Mouse (Mus musculus) bone marrow, adult 2 months (tissue): ENCODE results near the gene Aoc2. TPM values are rescaled to one million over a fixed set of nuclear protein-coding genes. Genes with fewer than 3 reads are reported as not detected.
"Not testable (repeated sequence)": the region's sequence is repeated elsewhere in the genome, so short reads cannot be mapped to it uniquely, and the experiment has no call there.

Experiments used
- H3K27ac ChIP-seq: fragments of 200-500 bp; 2 replicates; pipeline ENCODE4 v1.5.1; 2012; ENCODE audit warnings: low read depth, mild to moderate bottlenecking, control low read depth, inconsistent platforms, low read length; ENCODE audit not compliant: control insufficient read depth, poor library complexity, insufficient read depth
- H3K4me1 ChIP-seq: fragments of 200-500 bp; 2 replicates; pipeline ENCODE4 v1.6.1; 2011; ENCODE audit warnings: low read length; ENCODE audit not compliant: control insufficient read depth, insufficient read depth
- H3K4me3 ChIP-seq: fragments of 200-500 bp; replicated peaks from 2 replicates; pipeline ENCODE3; 2011; ENCODE audit warnings: mild to moderate bottlenecking, low read depth, low read length, control low read depth; ENCODE audit not compliant: control insufficient read depth
- CTCF ChIP-seq: fragments of 200-500 bp; IDR thresholded peaks from 2 replicates; pipeline ENCODE4 v1.5.1; 2011; ENCODE audit warnings: low read length, control low read depth; ENCODE audit not compliant: control insufficient read depth, insufficient read depth
- POLR2A ChIP-seq: fragments of 200-500 bp; IDR thresholded peaks from 2 replicates; pipeline ENCODE4 v1.6.1; 2011; ENCODE audit warnings: low read depth, mild to moderate bottlenecking, control low read depth, low read length, borderline replicate concordance; ENCODE audit not compliant: control insufficient read depth
- WGBS: fragments of 180-500 bp; shearing (Covaris S2); methylation state at CpG from one replicate; pipeline ENCODE4 v1.1.7; 2018; 5-methylcytosine and 5-hydroxymethylcytosine counted together
- polyA plus RNA-seq: library from polyadenylated mRNA; stranded (reverse); fragments of >200 nt; gene quantifications from 2 replicates; pipeline ENCODE4 v1.2.4, GENCODE M21; 2011; ENCODE audit warnings: low replicate concordance; ENCODE audit not compliant: missing spikeins, insufficient read depth, insufficient read length

Aoc2 gene
- polyA plus RNA-seq, 1 experiment = 12.4 TPM

DNA sequence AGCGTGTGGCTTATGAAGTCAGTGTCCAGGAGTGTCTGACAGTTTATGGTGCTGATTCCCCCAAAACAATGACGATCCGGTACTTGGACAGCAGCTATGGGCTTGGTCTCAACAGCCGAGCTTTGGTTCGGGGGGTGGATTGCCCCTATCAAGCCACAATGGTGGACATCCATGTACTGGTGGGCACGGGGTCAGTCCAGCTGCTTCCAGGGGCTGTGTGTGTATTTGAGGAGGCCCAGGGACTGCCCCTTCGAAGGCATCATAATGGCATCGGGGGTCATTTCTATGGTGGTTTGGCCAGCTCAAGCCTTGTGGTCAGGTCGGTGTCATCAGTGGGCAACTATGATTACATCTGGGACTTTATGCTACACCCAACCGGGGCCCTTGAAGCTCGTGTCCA is 1.3 kb downstream of the Aoc2 start:
- no peaks in the 10 kb centered on the region for H3K4me1 ChIP-seq
- WGBS = 90% methylated on average over 11 of the region's 11 CpGs
- H3K27ac ChIP-seq = no peak overlapping the region
- no peak for TF ChIP-seq CTCF
- no peak for TF ChIP-seq POLR2A
- no peak overlapping the region for H3K4me3 ChIP-seq

- H3K4me3 ChIP-seq = no peak overlapping the region
- H3K4me1 ChIP-seq = no peaks in the 10 kb centered on the region
- H3K27ac ChIP-seq = no peak overlapping the region
- 71% methylated on average over 3 of the region's 3 CpGs for WGBS
- TF ChIP-seq CTCF = no peak
Measured at GRCm38 (mm10) chr11:101327311-101327710, 2.4 kb downstream of the Aoc2 start.

DNA sequence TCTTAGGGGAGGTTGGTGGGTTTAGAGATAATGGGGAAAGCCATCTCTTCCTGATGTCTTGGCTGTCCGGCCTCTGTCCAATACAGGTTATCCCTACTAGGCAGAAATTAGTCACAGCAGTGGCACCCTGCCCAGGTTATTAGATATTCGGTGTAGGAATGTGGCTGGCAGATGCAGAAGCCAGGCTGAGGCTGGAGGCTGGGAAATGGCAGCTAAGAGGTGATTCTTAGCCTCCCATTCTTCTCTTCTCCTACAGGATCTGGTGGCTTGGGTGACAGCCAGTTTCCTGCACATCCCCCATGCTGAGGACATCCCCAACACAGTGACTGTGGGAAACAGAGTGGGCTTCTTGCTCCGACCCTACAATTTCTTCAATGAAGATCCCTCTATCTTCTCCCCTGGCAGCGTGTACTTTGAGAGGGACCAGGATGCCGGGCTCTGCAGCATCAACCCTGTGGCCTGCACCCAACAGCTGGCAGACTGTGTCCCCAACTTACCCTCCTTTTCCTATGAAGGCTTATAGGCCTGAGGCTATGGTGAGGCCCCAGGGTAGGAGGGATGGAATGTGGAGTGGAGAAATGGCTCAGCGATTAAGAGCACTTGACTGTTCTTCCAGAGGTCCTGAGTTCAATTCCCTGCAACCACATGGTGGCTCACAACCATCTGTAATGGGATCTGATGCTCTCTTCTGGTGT is 4.2 kb downstream of the Aoc2 start:
- TF ChIP-seq POLR2A = no peak
- TF ChIP-seq CTCF = no peak
- 75% methylated on average over 6 of the region's 6 CpGs for WGBS
- no peaks in the 10 kb centered on the region for H3K4me1 ChIP-seq

GRCm38 (mm10) chr11:101330371-101330924 is 5.6 kb downstream of the Aoc2 start, which contains the start of gene Aoc3:
TSS of gene Aoc3 (plus strand) at chr11:101330605.
- no peak within 1 kb of the TSS for H3K27ac ChIP-seq
- 68% methylated on average over 7 of the region's 7 CpGs for WGBS
- TF ChIP-seq CTCF (no peak), POLR2A (no peak)

More for the DNA sequence above, 4.2 kb downstream of the Aoc2 start:
- no peak overlapping the region for H3K4me3 ChIP-seq
- H3K27ac ChIP-seq = no peak overlapping the region

DNA sequence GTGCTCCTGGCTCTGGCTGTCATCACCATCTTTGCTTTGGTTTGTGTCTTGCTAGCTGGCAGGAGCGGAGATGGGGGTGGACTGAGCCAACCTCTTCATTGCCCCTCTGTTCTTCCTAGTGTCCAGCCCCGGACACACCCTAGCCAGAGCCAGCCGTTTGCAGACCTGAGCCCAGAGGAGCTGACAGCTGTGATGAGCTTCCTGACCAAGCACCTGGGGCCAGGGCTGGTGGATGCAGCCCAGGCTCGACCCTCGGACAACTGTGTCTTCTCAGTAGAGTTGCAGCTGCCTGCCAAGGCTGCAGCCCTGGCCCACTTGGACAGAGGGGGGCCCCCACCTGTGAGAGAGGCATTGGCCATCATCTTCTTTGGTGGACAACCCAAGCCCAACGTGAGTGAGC is 6.1 kb downstream of the Aoc2 start:
- 81% methylated on average over 6 of the region's 6 CpGs for WGBS
- not testable (repeated sequence) for H3K27ac ChIP-seq, H3K4me3 ChIP-seq, H3K4me1 ChIP-seq

More at GRCm38 (mm10) chr11:101330371-101330924, 5.6 kb downstream of the Aoc2 start, which contains the start of gene Aoc3:
- Histone ChIP-seq H3K4me3 (no peak within 1 kb of the TSS), H3K4me1 (no peaks in the 10 kb centered on the region)

DNA sequence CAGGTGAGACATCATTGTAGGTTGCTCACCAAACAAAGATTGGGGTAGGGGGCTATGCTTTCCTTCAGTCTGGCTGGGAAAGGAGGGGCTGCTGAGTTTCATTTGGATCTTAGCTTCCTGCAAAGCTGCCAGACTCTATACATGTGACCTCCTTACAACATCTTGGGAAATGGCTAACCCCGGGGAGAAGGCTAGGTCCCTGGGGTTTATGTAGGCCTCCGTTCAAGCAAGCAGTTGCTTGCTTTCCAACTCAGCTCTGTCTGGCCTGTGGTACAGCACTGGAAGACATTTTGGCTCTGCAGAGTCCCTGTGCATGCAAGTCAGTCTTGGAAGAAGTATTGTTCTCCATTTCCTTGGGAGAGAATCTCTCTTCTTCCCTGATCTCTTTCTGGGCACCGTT is 7.7 kb downstream of the Aoc2 start:
- TF ChIP-seq POLR2A (no peak), CTCF (no peak)
- no peak overlapping the region for H3K4me3 ChIP-seq
- no peak overlapping the region for H3K27ac ChIP-seq
- no peaks in the 10 kb centered on the region for H3K4me1 ChIP-seq
- 68% methylated on average over 3 of the region's 3 CpGs for WGBS

- TF ChIP-seq CTCF = no peak
- TF ChIP-seq POLR2A = no peak
- WGBS = 72% methylated on average over 10 of the region's 10 CpGs
- Histone ChIP-seq H3K4me1 (no peaks in the 10 kb centered on the region), H3K4me3 (no peak overlapping the region), H3K27ac (no peak overlapping the region)
Measured at GRCm38 (mm10) chr11:101334023-101334422, 9.2 kb downstream of the Aoc2 start.

DNA sequence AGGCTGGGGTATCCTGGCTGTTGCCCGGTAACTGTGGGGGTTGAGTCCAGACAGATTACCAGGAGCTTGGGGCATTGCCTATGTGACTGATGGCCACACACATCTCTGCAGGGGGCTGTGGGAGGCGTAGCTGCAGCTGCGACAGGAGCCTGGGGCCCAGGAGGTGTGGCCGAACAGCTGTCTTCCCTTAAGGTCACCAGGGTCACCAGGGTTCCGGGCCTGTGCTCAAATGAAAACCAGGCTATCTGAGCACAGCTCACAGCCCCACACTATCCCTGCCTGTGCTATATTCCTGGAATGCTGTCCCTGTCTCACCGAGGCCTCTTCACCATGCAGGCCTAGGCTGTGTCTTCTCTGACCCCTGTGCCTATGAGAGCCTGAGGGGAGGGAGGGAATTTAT is 9.7 kb downstream of the Aoc2 start:
- TF ChIP-seq CTCF (no peak), POLR2A (no peak)
- WGBS = 64% methylated on average over 6 of the region's 6 CpGs
- Histone ChIP-seq H3K27ac (no peak overlapping the region; the same call in 1 of the 2 replicates), H3K4me3 (no peak overlapping the region), H3K4me1 (no peaks in the 10 kb centered on the region)

DNA sequence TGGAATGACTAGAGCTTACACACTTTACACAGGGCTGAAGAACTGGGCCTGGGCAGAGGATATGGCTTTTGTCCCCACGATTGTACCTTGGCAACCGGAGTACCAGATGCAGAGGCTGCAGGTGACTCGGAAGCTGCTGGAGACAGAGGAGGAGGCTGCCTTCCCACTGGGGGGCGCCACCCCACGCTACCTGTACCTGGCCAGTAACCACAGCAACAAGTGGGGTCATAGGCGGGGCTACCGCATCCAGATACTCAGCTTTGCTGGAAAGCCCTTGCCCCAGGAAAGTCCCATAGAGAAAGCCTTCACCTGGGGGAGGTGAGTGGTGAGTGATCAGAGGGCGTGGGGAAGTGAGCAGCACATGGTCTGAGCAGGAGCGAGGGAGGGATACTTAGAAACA is 10.8 kb downstream of the Aoc2 start:
- Histone ChIP-seq H3K27ac (no peak overlapping the region), H3K4me1 (no peaks in the 10 kb centered on the region), H3K4me3 (no peak overlapping the region)
- WGBS = 77% methylated on average over 9 of the region's 9 CpGs
- TF ChIP-seq POLR2A (no peak), CTCF (0 out of 2 replicates have a peak, but pooled peaks have one; percentile 8)
